Mouse (Mus musculus): ENCODE results near the gene Phospho2. TPM values are rescaled to one million over a fixed set of nuclear protein-coding genes. Genes with fewer than 3 reads are reported as not detected.

The Phospho2 gene
- total RNA-seq, 1 experiment from 2014 or later = 26.0 TPM

DNA sequence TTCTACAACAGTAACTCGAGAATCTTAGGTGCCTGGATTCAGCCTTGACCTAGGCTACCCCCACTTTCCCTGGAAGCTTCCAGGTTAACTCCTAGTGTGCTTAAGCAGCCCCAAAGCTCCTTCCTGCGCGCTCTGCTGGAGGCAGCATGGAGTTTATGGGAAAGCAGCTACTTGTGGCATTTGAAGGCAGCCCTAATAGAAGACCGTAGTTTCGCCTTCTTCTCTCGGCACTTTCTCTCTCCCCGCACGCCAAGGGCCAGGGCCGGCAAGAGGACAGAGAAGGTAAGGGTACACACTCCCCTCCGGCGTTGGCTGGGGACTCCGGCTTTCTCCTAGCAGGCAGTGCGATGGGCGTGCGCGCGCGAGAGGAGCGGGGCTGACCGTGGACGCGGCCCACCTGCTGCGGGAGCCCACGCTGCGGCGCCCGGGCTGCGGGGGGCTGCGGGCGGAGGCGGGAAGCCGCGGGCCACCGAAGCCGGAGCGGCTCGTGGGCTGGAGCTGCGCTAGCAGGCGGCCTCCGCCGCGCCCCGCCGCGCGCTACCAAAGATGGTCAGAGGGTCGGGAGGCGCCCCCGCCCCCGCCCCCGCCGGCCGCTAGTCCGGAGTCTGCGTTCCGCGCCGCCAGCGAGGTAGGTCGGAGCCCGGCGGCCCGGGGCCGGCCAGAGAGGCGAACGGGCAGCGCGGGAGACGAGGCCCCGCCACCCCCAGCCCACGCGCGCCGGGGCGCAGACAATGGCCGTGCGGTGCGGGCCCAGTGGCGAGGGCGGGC lies 33.1 kb downstream of the Phospho2 start:
- ATAC-seq (replicated peaks; ENCODE audit: low read depth, poor library complexity, severe bottlenecking) = 0 out of 2 replicates have a peak, but pooled peaks have one; percentile 21

DNA sequence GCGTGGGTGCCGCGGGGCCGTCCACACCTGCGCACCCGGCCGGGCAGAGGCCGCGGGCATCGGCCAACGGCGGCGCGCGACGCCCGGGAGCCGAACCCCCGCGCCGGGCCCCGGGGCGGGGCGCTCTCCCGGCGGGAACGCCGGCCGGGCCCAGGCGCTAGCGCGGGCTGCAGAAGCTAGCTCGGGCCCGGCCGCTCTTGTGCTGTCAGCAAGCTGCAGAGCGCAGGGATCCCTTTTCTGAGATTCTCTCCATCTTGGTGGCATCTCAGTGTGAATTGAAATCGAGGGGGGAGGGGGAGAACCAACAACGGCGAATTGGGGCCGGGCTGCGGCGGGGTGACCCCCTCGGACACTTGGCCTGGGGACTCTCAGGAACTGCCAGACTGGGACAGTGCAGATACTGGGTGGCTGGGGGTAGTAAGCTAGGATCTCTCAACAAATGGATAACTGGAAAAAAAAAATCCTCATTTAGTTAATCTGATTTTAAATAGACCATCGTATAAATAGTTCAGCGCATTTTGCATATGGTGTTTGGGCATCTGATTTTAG lies 33.8 kb downstream of the Phospho2 start:
- no peak for ATAC-seq (replicated peaks; ENCODE audit: low read depth, poor library complexity, severe bottlenecking)

DNA sequence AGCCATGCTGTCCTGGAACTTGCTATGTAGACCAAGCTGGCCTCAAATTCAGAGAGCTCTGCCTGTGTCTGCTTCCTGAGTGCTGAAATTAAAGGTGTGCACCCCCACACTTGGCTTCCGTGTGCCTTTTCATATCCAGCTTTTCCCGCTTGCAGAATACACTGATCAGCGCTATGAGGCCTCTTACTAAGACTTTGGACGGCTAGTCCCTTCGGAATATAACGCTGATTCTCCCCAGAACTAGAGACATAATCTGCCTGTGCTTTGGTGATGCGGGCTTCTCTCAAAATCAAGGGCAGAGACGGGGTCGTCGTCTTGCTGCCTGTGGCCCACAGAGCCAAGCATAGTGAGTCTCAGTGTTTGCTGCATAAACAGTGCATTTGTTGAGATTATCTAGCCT lies 36.5 kb downstream of the Phospho2 start:
- ATAC-seq (replicated peaks; ENCODE audit: low read depth, poor library complexity, severe bottlenecking) = no peak

DNA sequence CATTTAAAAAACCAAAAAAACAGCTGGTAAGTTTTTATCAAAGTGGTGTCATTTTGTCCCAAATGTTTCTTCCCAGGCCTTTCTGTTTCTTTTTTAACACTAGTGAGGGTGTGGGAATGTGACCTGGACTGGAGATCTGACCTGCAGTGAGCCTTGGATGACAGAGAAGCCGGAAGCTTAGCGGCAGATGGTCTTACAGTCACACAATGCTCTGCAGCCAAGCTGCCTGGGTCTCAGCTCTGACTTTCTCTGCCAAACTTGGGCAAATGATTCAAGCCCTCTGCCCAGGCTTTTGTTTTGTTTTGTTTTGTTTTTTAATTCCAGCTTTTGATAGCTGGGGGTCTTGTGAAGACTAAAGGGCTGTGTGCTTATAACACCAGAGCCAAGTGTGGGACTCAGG lies 37.0 kb downstream of the Phospho2 start:
- ATAC-seq (replicated peaks; ENCODE audit: low read depth, poor library complexity, severe bottlenecking) = no peak

DNA sequence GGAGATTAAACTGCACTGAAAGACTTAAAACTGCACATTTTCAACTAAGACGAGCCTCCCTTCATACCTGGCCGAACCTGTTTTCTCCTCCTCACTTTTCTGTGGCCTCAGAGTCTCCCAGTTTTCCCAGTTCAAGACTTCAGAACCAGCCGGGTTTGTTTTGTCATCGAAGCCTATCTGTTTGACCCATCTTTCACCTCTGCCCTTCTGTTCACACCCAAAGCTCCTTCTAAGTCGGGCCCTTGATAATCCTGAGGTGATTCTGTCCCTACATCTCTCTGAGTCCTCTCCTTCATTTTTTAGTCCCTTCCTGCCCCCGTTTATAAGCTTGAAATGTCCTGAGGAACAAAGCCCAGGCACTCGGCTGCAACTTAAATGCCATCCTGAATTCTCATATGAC lies 38.6 kb downstream of the Phospho2 start:
- ATAC-seq (replicated peaks; ENCODE audit: low read depth, poor library complexity, severe bottlenecking) = no peak

DNA sequence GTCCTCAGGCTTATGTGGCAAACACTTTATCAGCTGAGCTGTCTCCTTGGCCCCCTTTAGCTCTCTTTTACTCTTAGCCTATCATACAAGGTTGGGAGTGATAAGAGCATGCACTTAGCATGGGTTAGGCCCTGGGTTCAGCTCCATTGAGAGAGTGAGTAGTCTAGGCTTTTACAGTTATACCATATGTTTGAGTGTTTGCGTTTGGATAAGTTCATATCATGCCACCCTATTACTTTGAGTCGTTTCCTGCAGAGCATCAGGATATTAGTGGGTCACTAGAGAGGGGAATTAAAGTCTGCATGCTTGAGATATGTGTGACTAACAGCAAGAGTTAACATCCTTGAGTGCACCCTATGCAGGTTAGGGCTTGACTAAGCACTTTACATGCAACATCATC lies 40.3 kb downstream of the Phospho2 start:
- 0 out of 2 replicates have a peak, but pooled peaks have one; percentile 22 for ATAC-seq (replicated peaks; ENCODE audit: low read depth, poor library complexity, severe bottlenecking)

DNA sequence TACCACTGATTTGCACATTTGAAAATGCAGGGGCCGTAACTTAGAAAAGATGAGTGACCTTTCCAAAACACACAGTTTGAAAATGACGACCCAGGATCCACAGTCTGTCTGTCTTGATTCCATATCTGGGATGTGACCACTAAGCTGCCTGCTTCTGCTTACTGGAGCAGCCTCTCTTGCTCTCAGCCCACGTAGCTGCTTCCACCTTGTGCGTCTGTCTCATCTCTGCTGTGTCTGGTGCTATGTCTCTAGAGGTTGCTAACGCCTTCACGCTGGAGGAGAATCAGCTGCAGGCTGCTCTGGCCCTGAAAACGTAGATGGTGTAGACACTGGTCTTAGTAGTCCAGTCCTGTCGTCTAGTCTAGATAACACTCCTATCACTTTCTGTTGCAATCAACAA lies 40.7 kb downstream of the Phospho2 start:
- no peak for ATAC-seq (replicated peaks; ENCODE audit: low read depth, poor library complexity, severe bottlenecking)

DNA sequence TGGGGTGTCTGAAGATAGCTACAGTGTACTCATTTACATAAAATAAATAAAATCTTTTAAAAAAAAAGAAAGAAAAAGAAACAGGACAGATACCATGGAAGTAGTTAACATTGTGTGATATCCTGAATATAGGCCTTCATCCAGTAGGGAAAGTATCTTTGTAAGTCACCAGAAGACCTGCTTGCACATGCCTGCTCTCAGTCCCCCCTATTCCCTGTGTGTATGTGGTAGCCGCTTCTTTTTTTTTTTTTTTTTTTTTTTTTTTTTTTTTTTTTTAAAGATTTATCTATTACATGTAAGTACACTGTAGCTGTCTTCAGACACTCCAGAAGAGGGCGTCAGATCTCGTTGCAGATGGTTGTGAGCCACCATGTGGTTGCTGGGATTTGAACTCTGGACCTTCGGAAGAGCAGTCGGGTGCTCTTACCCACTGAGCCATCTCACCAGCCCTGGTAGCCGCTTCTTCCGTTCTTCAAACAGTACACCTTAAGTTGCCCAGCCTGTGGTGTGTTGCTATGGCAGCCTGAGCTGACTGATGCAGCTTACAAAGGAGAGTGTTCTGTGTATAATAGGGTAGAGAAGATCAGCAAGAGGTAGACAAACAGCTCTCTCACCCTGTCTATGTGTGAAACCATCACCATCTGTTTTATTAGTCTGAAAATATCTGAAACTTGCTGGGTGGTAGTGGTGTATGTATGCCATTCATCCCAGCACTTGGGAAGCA lies 48.0 kb downstream of the Phospho2 start:
- no peak for ATAC-seq (replicated peaks; ENCODE audit: low read depth, poor library complexity, severe bottlenecking)

DNA sequence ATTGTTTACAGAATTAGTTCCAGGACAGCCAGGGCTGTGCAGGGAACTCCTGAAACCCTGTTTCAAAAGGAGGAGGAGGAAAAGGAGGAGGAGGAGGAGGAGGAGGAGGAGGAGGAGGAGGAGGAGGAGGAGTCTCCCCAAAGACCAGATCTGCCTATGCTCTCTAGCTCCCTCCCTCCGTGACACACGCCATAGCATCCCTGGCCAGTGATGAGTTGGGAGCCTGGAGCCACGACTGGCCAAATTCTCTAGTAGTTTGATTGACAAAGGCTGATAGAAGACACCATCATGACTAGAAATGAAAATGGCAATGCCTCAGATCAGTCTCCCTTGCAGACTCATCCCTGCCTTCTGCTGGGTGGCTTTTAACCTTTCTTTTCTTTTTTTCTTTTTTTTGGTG lies 48.6 kb downstream of the Phospho2 start:
- ATAC-seq (replicated peaks; ENCODE audit: low read depth, poor library complexity, severe bottlenecking) = 0 out of 2 replicates have a peak, but pooled peaks have one; percentile 50

DNA sequence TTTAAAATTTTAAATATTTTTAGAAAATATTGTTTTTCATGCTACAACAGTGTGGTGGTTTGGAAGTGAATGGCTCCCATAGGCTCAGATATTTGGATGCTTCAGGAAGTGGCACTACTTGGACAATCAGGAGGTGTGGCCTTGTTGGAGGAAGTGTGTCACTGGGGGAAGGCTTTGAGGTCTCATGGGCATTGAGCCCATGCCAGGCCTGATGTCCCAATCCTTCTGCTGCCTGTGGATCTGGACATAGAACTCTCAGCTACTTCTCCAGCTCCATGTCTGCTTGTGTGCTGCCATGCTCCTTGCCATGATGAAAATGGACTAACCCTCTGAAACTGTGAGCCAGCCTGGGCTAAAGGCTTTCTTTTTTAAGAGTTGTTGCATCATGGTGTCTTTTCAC lies 49.3 kb downstream of the Phospho2 start:
- ATAC-seq (replicated peaks; ENCODE audit: low read depth, poor library complexity, severe bottlenecking) = no peak

DNA sequence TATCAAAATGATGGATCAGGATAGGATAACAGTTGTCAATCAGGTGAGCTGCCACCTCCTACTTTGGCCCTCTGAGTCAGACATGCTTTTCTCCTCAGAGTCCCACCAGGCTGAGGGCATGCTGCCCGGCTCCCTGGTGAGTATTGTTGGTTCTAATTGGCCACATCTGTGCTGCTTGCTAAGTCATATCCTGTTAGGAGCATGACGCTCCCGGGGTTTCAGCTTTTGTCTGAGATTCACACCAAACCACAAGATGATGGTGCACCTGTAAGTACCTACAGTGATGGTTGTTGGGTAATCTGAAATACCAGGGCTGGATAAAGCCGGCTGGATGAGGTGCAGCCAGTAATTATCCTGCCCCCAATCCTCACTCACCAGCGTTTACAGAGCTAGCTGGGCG lies 50.8 kb downstream of the Phospho2 start:
- no peak for ATAC-seq (replicated peaks; ENCODE audit: low read depth, poor library complexity, severe bottlenecking)

DNA sequence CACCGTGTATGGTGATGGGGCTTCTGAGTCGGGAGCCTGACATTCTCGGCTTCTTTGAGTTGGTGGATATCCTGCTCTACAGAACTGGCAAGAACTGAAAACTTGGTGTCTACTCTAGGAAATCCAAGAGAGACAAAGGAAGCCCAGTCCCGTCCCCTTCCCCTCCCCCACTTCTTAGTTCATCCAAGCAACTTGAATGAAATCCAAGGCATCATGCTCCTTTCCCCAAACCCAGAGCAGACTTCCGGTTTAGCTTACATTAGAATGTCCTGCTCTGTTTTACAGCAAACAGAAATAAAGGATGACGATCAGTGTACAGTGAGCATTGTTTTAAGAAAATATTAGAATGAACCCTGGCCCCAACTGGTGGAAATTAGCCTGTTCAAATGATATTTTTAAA lies 59.8 kb downstream of the Phospho2 start:
- no peak for ATAC-seq (replicated peaks; ENCODE audit: low read depth, poor library complexity, severe bottlenecking)

Other genes with a start within 250 kb of the Phospho2 start
- not detected in 2 replicates for gene Lrp2, start 203.6 kb upstream of the Phospho2 start, total RNA-seq (2017)
- 4.2 and 8.4 TPM in 2 replicates for gene Bbs5, start 142.5 kb upstream of the Phospho2 start, total RNA-seq (2017)
- gene Klhl41, start 119.5 kb upstream of the Phospho2 start, total RNA-seq (2017) = not detected in 2 replicates
- 17.8 and 20.9 TPM in 2 replicates for gene Fastkd1, start 76.1 kb upstream of the Phospho2 start, total RNA-seq (2017)
- gene Ppig, start 67.1 kb upstream of the Phospho2 start, total RNA-seq (2017) = 86.4 and 117 TPM in 2 replicates
- gene Ccdc173, start within 50 bp of the Phospho2 start, total RNA-seq (2017) = 4.0 and 5.5 TPM in 2 replicates
- gene Klhl23, start 32.3 kb downstream of the Phospho2 start, total RNA-seq (2017) = 18.2 and 28.2 TPM in 2 replicates
- gene Ssb, start 71.9 kb downstream of the Phospho2 start, total RNA-seq (2017) = 696 and 720 TPM in 2 replicates
- 48.1 and 48.3 TPM in 2 replicates for gene Mettl5, start 96.0 kb downstream of the Phospho2 start, total RNA-seq (2017)
- 55.6 and 56.1 TPM in 2 replicates for gene Ubr3, start 107.6 kb downstream of the Phospho2 start, total RNA-seq (2017)
- gene Myo3b, start 249.5 kb downstream of the Phospho2 start, total RNA-seq (2017) = not detected in 2 replicates

All from common myeloid progenitor, adult 5-6 weeks (primary cell).